Mouse (Mus musculus) midbrain, embryonic 11.5 days (tissue): ENCODE data around the gene Pitpnm1. TPM values are rescaled to one million over a fixed set of nuclear protein-coding genes. Genes with fewer than 3 reads are reported as not detected.
A peak's percentile ranks its signal among the peaks of the same experiment; 100 is the strongest.
"Not testable (repeated sequence)": the region's sequence is repeated elsewhere in the genome, so short reads cannot be mapped to it uniquely, and the experiment has no call there.

Source experiments
- ATAC-seq: fragments of 200-750 bp; cut with Nextera tagmentation; 2 replicates; pipeline ENCODE4 v1.8.0; 2017; ENCODE audit warnings: moderate TSS enrichment, moderate library complexity; ENCODE audit not compliant: low FRiP score
- DNase-seq: peaks from one replicate; pipeline ENCODE4 v3.0.0; 2015; ENCODE audit warnings: low spot score; ENCODE audit errors: missing footprints
- H3K27ac ChIP-seq: fragments of 300-500 bp; sonication (generic); 2 replicates; pipeline ENCODE4 v1.5.1; 2014; ENCODE audit warnings: low read depth, low read length
- H3K27me3 ChIP-seq: fragments of 300-500 bp; sonication (generic); 2 replicates; pipeline ENCODE4 v1.6.1; 2014; ENCODE audit warnings: mild to moderate bottlenecking, low read length, moderate library complexity, mixed read lengths; ENCODE audit not compliant: control insufficient read depth, insufficient read depth
- H3K36me3 ChIP-seq: fragments of 300-500 bp; sonication (generic); 2 replicates; pipeline ENCODE4 v1.6.1; 2014; ENCODE audit warnings: mild to moderate bottlenecking, low read length, moderate library complexity, mixed read lengths; ENCODE audit not compliant: control insufficient read depth, insufficient read depth
- H3K4me1 ChIP-seq: fragments of 300-500 bp; sonication (generic); 2 replicates; pipeline ENCODE4 v1.6.1; 2014; ENCODE audit warnings: low read length; ENCODE audit not compliant: control insufficient read depth, insufficient read depth
- H3K4me2 ChIP-seq: fragments of 300-500 bp; sonication (generic); 2 replicates; pipeline ENCODE4 v1.6.1; 2014; ENCODE audit warnings: mild to moderate bottlenecking, moderate library complexity
- H3K4me3 ChIP-seq: fragments of 300-500 bp; sonication (generic); 2 replicates; pipeline ENCODE4 v1.5.1; 2014; ENCODE audit warnings: low read depth, low read length
- H3K9ac ChIP-seq: fragments of 300-500 bp; sonication (generic); 2 replicates; pipeline ENCODE4 v1.6.1; 2014; ENCODE audit warnings: low read length
- H3K9me3 ChIP-seq: fragments of 300-500 bp; sonication (generic); 2 replicates; pipeline ENCODE4 v1.6.1; 2016; ENCODE audit warnings: low read length; ENCODE audit not compliant: control insufficient read depth
- WGBS: fragments of 180-500 bp; shearing (Covaris S2); extraction: QIAGEN DNeasy Blood & Tissue Kit; methylation state at CpG from one replicate; pipeline ENCODE4 v1.1.7; 2014; 5-methylcytosine and 5-hydroxymethylcytosine counted together
- polyA plus RNA-seq: library from polyadenylated mRNA; unstranded; fragments of >200 nt; fragmentation: Nextera tagmentation; extraction: Ambion mirVana; gene quantifications from 2 replicates; pipeline ENCODE4 v1.2.1, GENCODE M21; 2014

The Pitpnm1 gene
- polyA plus RNA-seq, 1 experiment from 2014 or later = 11.2 TPM

- whole genome bisulfite sequencing = 97% methylated on average over 7 of the region's 7 CpGs
These were observed 17.2 kb downstream of the Pitpnm1 start for GRCm38 (mm10) chr19:4117006-4117405.

GRCm38 (mm10) chr19:4118350-4118749, 18.6 kb downstream of the Pitpnm1 start:
- no peak overlapping the region for H3K9ac ChIP-seq

More at GRCm38 (mm10) chr19:4117006-4117405, 17.2 kb downstream of the Pitpnm1 start:
- Histone ChIP-seq H3K9me3 (no peaks in the 10 kb centered on the region), H3K36me3 (peaks cover 5% of the 10 kb centered on the region), H3K4me2 (no peak overlapping the region), H3K4me1 (peaks cover 5% of the 10 kb centered on the region), H3K27ac (no peak overlapping the region), H3K4me3 (no peak overlapping the region), H3K9ac (no peak overlapping the region), H3K27me3 (no peaks in the 10 kb centered on the region)
- ATAC-seq (no peak), DNase-seq (peak; percentile 49)

GRCm38 (mm10) chr19:4119716-4120487, 20.1 kb downstream of the Pitpnm1 start:
- Histone ChIP-seq H3K9me3 (no peaks in the 10 kb centered on the region), H3K4me3 (no peak overlapping the region), H3K4me1 (peaks cover 5% of the 10 kb centered on the region), H3K36me3 (no peaks in the 10 kb centered on the region), H3K4me2 (no peak overlapping the region), H3K27ac (no peak overlapping the region), H3K9ac (no peak overlapping the region), H3K27me3 (no peaks in the 10 kb centered on the region)
- ATAC-seq (no peak), DNase-seq (no peak)
- 91% methylated on average over 6 of the region's 6 CpGs for WGBS

More at GRCm38 (mm10) chr19:4118350-4118749, 18.6 kb downstream of the Pitpnm1 start:
- 97% methylated on average over 2 of the region's 2 CpGs for WGBS
- Histone ChIP-seq H3K27ac (no peak overlapping the region), H3K4me2 (no peak overlapping the region), H3K27me3 (no peaks in the 10 kb centered on the region), H3K4me3 (no peak overlapping the region), H3K36me3 (peaks cover 5% of the 10 kb centered on the region), H3K9me3 (no peaks in the 10 kb centered on the region), H3K4me1 (peaks cover 5% of the 10 kb centered on the region)
- DNase-seq (no peak), ATAC-seq (no peak)

- Histone ChIP-seq H3K27ac (no peak overlapping the region), H3K4me2 (peak overlapping the region; percentile 44), H3K4me3 (no peak overlapping the region), H3K9ac (no peak overlapping the region), H3K36me3 (no peaks in the 10 kb centered on the region), H3K4me1 (peaks cover 8% of the 10 kb centered on the region), H3K27me3 (no peaks in the 10 kb centered on the region), H3K9me3 (no peaks in the 10 kb centered on the region)
- 92% methylated on average over 2 of the region's 2 CpGs for whole genome bisulfite sequencing
- no peak; the same call in 1 of the 2 replicates for ATAC-seq
- DNase-seq = no peak
These were observed 20.7 kb downstream of the Pitpnm1 start for GRCm38 (mm10) chr19:4120496-4120895.

- H3K4me1 ChIP-seq = peaks cover 8% of the 10 kb centered on the region
- no peaks in the 10 kb centered on the region for H3K27me3 ChIP-seq
- peak overlapping the region; percentile 31 for H3K4me3 ChIP-seq
- no peaks in the 10 kb centered on the region for H3K9me3 ChIP-seq
- peak overlapping the region; percentile 44 for H3K4me2 ChIP-seq
- 4% methylated on average over 38 of the region's 38 CpGs for WGBS
- peak; percentile 80 for ATAC-seq
- no peaks in the 10 kb centered on the region for H3K36me3 ChIP-seq
- peak; percentile 100 for DNase-seq
- H3K27ac ChIP-seq = peak overlapping the region; percentile 46
- peak overlapping the region; percentile 62 for H3K9ac ChIP-seq
These were observed 21.5 kb downstream of the Pitpnm1 start for GRCm38 (mm10) chr19:4121097-4121805.

GRCm38 (mm10) chr19:4121896-4122295, 22.1 kb downstream of the Pitpnm1 start:
- not testable (repeated sequence) for ATAC-seq, H3K4me3 ChIP-seq, H3K4me2 ChIP-seq, DNase-seq, H3K9me3 ChIP-seq, H3K36me3 ChIP-seq, H3K27ac ChIP-seq, H3K9ac ChIP-seq, H3K27me3 ChIP-seq
- 60% methylated on average over 6 of the region's 6 CpGs for WGBS
- H3K4me1 ChIP-seq = peaks cover 14% of the 10 kb centered on the region

GRCm38 (mm10) chr19:4122411-4123370, 22.9 kb downstream of the Pitpnm1 start:
- H3K4me1 ChIP-seq = peaks cover 16% of the 10 kb centered on the region
- no peak overlapping the region for H3K4me2 ChIP-seq
- H3K9ac ChIP-seq = no peak overlapping the region
- ATAC-seq = no peak
- no peaks in the 10 kb centered on the region for H3K9me3 ChIP-seq
- WGBS = 86% methylated on average over 7 of the region's 7 CpGs
- no peaks in the 10 kb centered on the region for H3K36me3 ChIP-seq
- H3K27ac ChIP-seq = no peak overlapping the region
- DNase-seq = peak; percentile 66
- H3K4me3 ChIP-seq = no peak overlapping the region
- no peaks in the 10 kb centered on the region for H3K27me3 ChIP-seq

GRCm38 (mm10) chr19:4124432-4124831, 24.6 kb downstream of the Pitpnm1 start:
- no peak overlapping the region for H3K4me3 ChIP-seq
- peaks cover 16% of the 10 kb centered on the region for H3K4me1 ChIP-seq
- peaks cover 4% of the 10 kb centered on the region for H3K36me3 ChIP-seq
- no peak overlapping the region for H3K27ac ChIP-seq
- ATAC-seq = no peak
- DNase-seq = no peak
- no peak overlapping the region for H3K4me2 ChIP-seq
- no peaks in the 10 kb centered on the region for H3K9me3 ChIP-seq
- no peaks in the 10 kb centered on the region for H3K27me3 ChIP-seq
- H3K9ac ChIP-seq = no peak overlapping the region
- WGBS = 90% methylated on average over 4 of the region's 4 CpGs
